In genomic region chr12:10597976-10598746, GRCm38 (mm10) we compare ENCODE assay signal across 9 mouse cellular contexts.
A peak's percentile ranks its signal among the peaks of the same experiment; 100 is the strongest.
DNase-seq lines count a peak whose midpoint lies in the region; ATAC-seq and TF ChIP-seq lines count a peak whose summit lies in the region.
"Had no signal": no experiment of that assay in that cellular context is flagged by ENCODE, and none has a peak within 500 bp of the region (broad histone marks: within the 10 kb centered on the region; RNA-seq: fewer than 3 reads in every experiment).

No protein-coding gene starts in this region.

- H3K36me3 ChIP-seq in spleen, adult 2 months (ENCODE audit: control insufficient read depth, insufficient read depth, low read length): no peaks in the 10 kb centered on the region
- H3K36me3 ChIP-seq in kidney, embryonic 15.5 days: no peaks in the 10 kb centered on the region
- no peaks in the 10 kb centered on the region for H3K36me3 ChIP-seq in liver, adult 2 months (ENCODE audit: control insufficient read depth, insufficient read depth, low read length)
- no peaks in the 10 kb centered on the region for H3K36me3 ChIP-seq in neural tube, embryonic 15.5 days
- H3K36me3 ChIP-seq: lung, embryonic 15.5 days had no signal

- H3K4me1 ChIP-seq in spleen, adult 2 months (ENCODE audit: control insufficient read depth, insufficient read depth, insufficient read length): no peaks in the 10 kb centered on the region
- no peaks in the 10 kb centered on the region for H3K4me1 ChIP-seq in kidney, embryonic 15.5 days
- H3K4me1 ChIP-seq in liver, adult 2 months (ENCODE audit: control insufficient read depth, insufficient read depth, low read length): no peaks in the 10 kb centered on the region
- H3K4me1 ChIP-seq in neural tube, embryonic 15.5 days: no peaks in the 10 kb centered on the region; the same call in 1 of the 2 replicates
- H3K4me1 ChIP-seq: lung, embryonic 15.5 days had no signal

- TF ChIP-seq POLR2A in spleen, adult 2 months (IDR thresholded peaks at IDR 0.05; ENCODE audit: low read depth, low read length): no peak
- no peak for TF ChIP-seq POLR2A in liver, adult 2 months (IDR thresholded peaks at IDR 0.05; ENCODE audit: extremely low read depth, insufficient read depth, low read length)

- H3K27me3 ChIP-seq in spleen, adult 2 months (ENCODE audit: control insufficient read depth, insufficient read depth, low read length): no peaks in the 10 kb centered on the region
- no peaks in the 10 kb centered on the region for H3K27me3 ChIP-seq in kidney, embryonic 15.5 days
- H3K27me3 ChIP-seq in liver, adult 2 months (ENCODE audit: control insufficient read depth, insufficient read depth, low read length): no peaks in the 10 kb centered on the region
- H3K27me3 ChIP-seq in neural tube, embryonic 15.5 days (replicated peaks): no peaks in the 10 kb centered on the region
- H3K27me3 ChIP-seq: lung, embryonic 15.5 days had no signal

- DNase-seq in spleen, adult 2 months (ENCODE audit: low read depth in 1 of 2, low spot score in 2 of 2): peak in 1 of 2 experiments; percentile 5
- DNase-seq in spleen, adult 12 weeks (ENCODE audit: low spot score): no peak
- DNase-seq in cerebellum, adult 8-10 months: peak; percentile 40
- DNase-seq in liver, adult 2 months (ENCODE audit: extremely low read depth, low read depth, low spot score): peak; percentile 14

- ATAC-seq in frontal cortex, adult (ENCODE audit: low TSS enrichment): peak; percentile 65
- ATAC-seq in kidney, embryonic 15.5 days (replicated peaks; ENCODE audit: low FRiP score): peak; percentile 52; the same call in 1 of the 2 replicates
- peak; percentile 70; the same call in 1 of the 2 replicates for ATAC-seq in neural tube, embryonic 15.5 days (ENCODE audit: low FRiP score)
- ATAC-seq in megakaryocyte, adult 5-6 weeks (ENCODE audit: poor library complexity, severe bottlenecking): no peak

- WGBS in spleen, adult 2 months: 24% methylated on average over 7 of the region's 7 CpGs
- WGBS in kidney, embryonic 15.5 days: 17% methylated on average over 7 of the region's 7 CpGs
- 15% methylated on average over 7 of the region's 7 CpGs for WGBS in liver, adult 2 months
- WGBS in neural tube, embryonic 15.5 days: 21% methylated on average over 7 of the region's 7 CpGs

- no peak overlapping the region for H3K4me3 ChIP-seq in spleen, adult 2 months (ENCODE audit: extremely low read depth, insufficient read depth, insufficient read length)
- H3K4me3 ChIP-seq in kidney, embryonic 15.5 days (replicated peaks): no peak overlapping the region
- H3K4me3 ChIP-seq in liver, adult 2 months (ENCODE audit: insufficient read depth, low read depth, low read length): no peak overlapping the region
- H3K4me3 ChIP-seq in neural tube, embryonic 15.5 days (replicated peaks): no peak overlapping the region
- H3K4me3 ChIP-seq: lung, embryonic 15.5 days had no signal

- no peak overlapping the region for H3K9ac ChIP-seq in kidney, embryonic 15.5 days
- no peak overlapping the region for H3K9ac ChIP-seq in liver, adult 2 months (ENCODE audit: low read depth, low read length)
- no peak overlapping the region for H3K9ac ChIP-seq in neural tube, embryonic 15.5 days (replicated peaks)
- H3K9ac ChIP-seq: lung, embryonic 15.5 days had no signal

- peak; percentile 17; the same call in 1 of the 2 replicates for TF ChIP-seq CTCF in spleen, adult 2 months (IDR thresholded peaks at IDR 0.05; ENCODE audit: extremely low read depth, insufficient read depth, insufficient read length, insufficient replicate concordance)
- peak; percentile 70; the same call in 1 of the 2 replicates for TF ChIP-seq CTCF in liver, adult 2 months (IDR thresholded peaks at IDR 0.05; ENCODE audit: low read depth, low read length)

- H3K4me2 ChIP-seq in kidney, embryonic 15.5 days: no peak overlapping the region
- H3K4me2 ChIP-seq in neural tube, embryonic 15.5 days: no peak overlapping the region
- H3K4me2 ChIP-seq: lung, embryonic 15.5 days had no signal

- no peaks in the 10 kb centered on the region for H3K79me2 ChIP-seq in liver, adult 2 months (ENCODE audit: control insufficient read depth, insufficient read depth, low read length)

- H3K27ac ChIP-seq in spleen, adult 2 months (ENCODE audit: insufficient read depth, low read length): no peak overlapping the region
- H3K27ac ChIP-seq in kidney, embryonic 15.5 days: no peak overlapping the region
- no peak overlapping the region for H3K27ac ChIP-seq in liver, adult 2 months (replicated peaks; ENCODE audit: insufficient read depth, low read depth, low read length)
- no peak overlapping the region for H3K27ac ChIP-seq in neural tube, embryonic 15.5 days (replicated peaks)
- H3K27ac ChIP-seq: lung, embryonic 15.5 days had no signal

- no peaks in the 10 kb centered on the region for H3K9me3 ChIP-seq in kidney, embryonic 15.5 days (replicated peaks)
- no peaks in the 10 kb centered on the region for H3K9me3 ChIP-seq in neural tube, embryonic 15.5 days (replicated peaks)
- H3K9me3 ChIP-seq: lung, embryonic 15.5 days had no signal
